Comparison of ENCODE assay signal across 8 mouse cellular contexts in the genomic region with DNA sequence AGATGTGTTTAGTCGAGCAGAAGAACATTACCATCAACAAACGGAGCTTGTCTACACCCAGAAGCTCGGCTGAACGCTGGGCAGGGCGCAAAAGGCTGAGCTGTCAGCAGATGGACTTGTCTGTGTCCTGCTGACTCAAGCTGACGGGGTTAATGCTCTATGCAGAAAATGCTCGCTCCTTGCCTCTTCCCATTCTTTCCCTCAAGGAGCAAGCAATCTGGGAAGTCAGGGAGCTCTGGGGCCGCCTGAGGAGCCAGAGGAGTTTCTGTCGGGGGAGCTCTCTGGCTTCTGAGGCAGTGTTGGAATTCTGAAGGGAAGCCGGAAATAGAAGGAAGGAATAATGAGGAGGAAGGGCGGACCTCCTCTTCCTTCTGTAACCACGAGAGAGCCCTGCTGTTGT.
DNase-seq lines count a peak whose midpoint lies in the region; ATAC-seq lines count a peak whose summit lies in the region.
"Had no signal": no experiment of that assay in that cellular context is flagged by ENCODE, and none has a peak within 500 bp of the region (broad histone marks: within the 10 kb centered on the region; RNA-seq: fewer than 3 reads in every experiment).

No protein-coding gene starts in this region.

- no peak overlapping the region for H3K27ac ChIP-seq in forebrain, embryonic 14.5 days (ENCODE audit: low read depth, low read length)
- no peak overlapping the region for H3K27ac ChIP-seq in intestine, embryonic 14.5 days (ENCODE audit: low read depth)
- peak overlapping the region; percentile 31 for H3K27ac ChIP-seq in stomach, embryonic 16.5 days (ENCODE audit: low read length)
- H3K27ac ChIP-seq: liver, embryonic 15.5 days had no signal

- H3K4me3 ChIP-seq in forebrain, embryonic 14.5 days (ENCODE audit: low read depth, low read length), result no peak overlapping the region
- 0 out of 2 replicates have a peak overlapping the region, but pooled peaks have one; percentile 10 for H3K4me3 ChIP-seq in intestine, embryonic 14.5 days (ENCODE audit: low read depth, low read length)
- H3K4me3 ChIP-seq in stomach, embryonic 16.5 days (replicated peaks; ENCODE audit: low read length), result peak overlapping the region; percentile 21; the same call in 1 of the 2 replicates
- H3K4me3 ChIP-seq: liver, embryonic 15.5 days had no signal

- no peak overlapping the region for H3K9ac ChIP-seq in forebrain, embryonic 14.5 days (ENCODE audit: low read length)
- H3K9ac ChIP-seq in intestine, embryonic 14.5 days (ENCODE audit: low read length), result no peak overlapping the region
- H3K9ac ChIP-seq in stomach, embryonic 16.5 days (ENCODE audit: low read length), result peak overlapping the region; percentile 50
- H3K9ac ChIP-seq: liver, embryonic 15.5 days had no signal

- no peak for ATAC-seq in forebrain, embryonic 14.5 days
- no peak for ATAC-seq in intestine, embryonic 14.5 days (replicated peaks; ENCODE audit: low FRiP score, low TSS enrichment, low read depth)
- ATAC-seq in stomach, embryonic 16.5 days (ENCODE audit: insufficient read depth, low FRiP score), result no peak

- peak overlapping the region; percentile 8; the same call in 1 of the 2 replicates for H3K4me2 ChIP-seq in forebrain, embryonic 14.5 days (ENCODE audit: low read length)
- peak overlapping the region; percentile 29 for H3K4me2 ChIP-seq in intestine, embryonic 14.5 days (ENCODE audit: low read length)
- peak overlapping the region; percentile 44 for H3K4me2 ChIP-seq in stomach, embryonic 16.5 days (ENCODE audit: low read depth, low read length)
- H3K4me2 ChIP-seq: liver, embryonic 15.5 days had no signal

- no peaks in the 10 kb centered on the region for H3K36me3 ChIP-seq in forebrain, embryonic 14.5 days (ENCODE audit: control insufficient read depth, insufficient read depth, low read length)
- no peaks in the 10 kb centered on the region for H3K36me3 ChIP-seq in intestine, embryonic 14.5 days (ENCODE audit: control insufficient read depth, insufficient read depth, low read length)
- no peaks in the 10 kb centered on the region for H3K36me3 ChIP-seq in stomach, embryonic 16.5 days (ENCODE audit: control insufficient read depth, insufficient read depth, low read length)
- H3K36me3 ChIP-seq: liver, embryonic 15.5 days had no signal

- peaks cover 5% of the 10 kb centered on the region; the same call in 1 of the 2 replicates for H3K4me1 ChIP-seq in forebrain, embryonic 14.5 days (ENCODE audit: control insufficient read depth, insufficient read depth, low read length)
- H3K4me1 ChIP-seq in intestine, embryonic 14.5 days (replicated peaks; ENCODE audit: control insufficient read depth, insufficient read depth, low read length), result no peaks in the 10 kb centered on the region
- no peaks in the 10 kb centered on the region for H3K4me1 ChIP-seq in stomach, embryonic 16.5 days (ENCODE audit: control insufficient read depth, insufficient read depth, low read length)
- H3K4me1 ChIP-seq: liver, embryonic 15.5 days had no signal

- WGBS in forebrain, embryonic 14.5 days, result 32% methylated on average over 12 of the region's 12 CpGs
- 24% methylated on average over 12 of the region's 12 CpGs for WGBS in intestine, embryonic 14.5 days
- WGBS in stomach, embryonic 16.5 days, result 19% methylated on average over 12 of the region's 12 CpGs

- no peaks in the 10 kb centered on the region for H3K27me3 ChIP-seq in forebrain, embryonic 14.5 days (replicated peaks; ENCODE audit: control insufficient read depth, insufficient read depth, low read length)
- no peaks in the 10 kb centered on the region for H3K27me3 ChIP-seq in intestine, embryonic 14.5 days (replicated peaks; ENCODE audit: control insufficient read depth, insufficient read depth, low read length)
- no peaks in the 10 kb centered on the region for H3K27me3 ChIP-seq in stomach, embryonic 16.5 days (ENCODE audit: control insufficient read depth, insufficient read depth, low read length)
- H3K27me3 ChIP-seq: liver, embryonic 15.5 days had no signal

- peak; percentile 4 for DNase-seq in ovary, postnatal 36 days (ENCODE audit: low spot score)
- no peak for DNase-seq in ovary, postnatal 10 days (ENCODE audit: low spot score)
- peak; percentile 16 for DNase-seq in forebrain, embryonic 14.5 days (ENCODE audit: low spot score)
- no peak for DNase-seq in intestine, embryonic 14.5 days (ENCODE audit: low spot score)
- peak; percentile 6 for DNase-seq in mesoderm, embryonic 11.5 days (ENCODE audit: low read depth, low spot score)
- DNase-seq in adrenal gland, adult 2 months, result no peak

- H3K9me3 ChIP-seq in forebrain, embryonic 14.5 days (replicated peaks; ENCODE audit: control insufficient read depth, low read length), result no peaks in the 10 kb centered on the region
- H3K9me3 ChIP-seq in intestine, embryonic 14.5 days (ENCODE audit: control insufficient read depth, low read length), result no peaks in the 10 kb centered on the region
- H3K9me3 ChIP-seq in stomach, embryonic 16.5 days (replicated peaks; ENCODE audit: control insufficient read depth, low read length), result no peaks in the 10 kb centered on the region
- H3K9me3 ChIP-seq: liver, embryonic 15.5 days had no signal

Comparison
In these comparisons a context has a peak if more than half of its experiments do, and no peak if none do; other contexts are left out.
1. DNase-seq: peak in ovary, postnatal 36 days (single experiment), forebrain, embryonic 14.5 days (single experiment) and mesoderm, embryonic 11.5 days (single experiment); none in ovary, postnatal 10 days (single experiment), intestine, embryonic 14.5 days (single experiment) and adrenal gland, adult 2 months (single experiment).
2. Peak in every context shown above with its lines, with median percentiles within 50 percentile points of each other: H3K4me2 ChIP-seq.